Mouse (Mus musculus) retina, embryonic 14.5 days (tissue): ENCODE data around the gene Zwilch.

Source experiments
- DNase-seq: peaks from one replicate; pipeline ENCODE4 v3.0.0-alpha.2; 2015; ENCODE audit warnings: low spot score

Gene Zwilch

GRCm38 (mm10) chr9:64105301-64105700, 67.6 kb downstream of the Zwilch start:
- DNase-seq, result no peak

- DNase-seq, result peak; percentile 88
Measured at GRCm38 (mm10) chr9:64100442-64100841, 72.5 kb downstream of the Zwilch start.

- peak; percentile 38 for DNase-seq
Measured at GRCm38 (mm10) chr9:64098282-64098681, 74.6 kb downstream of the Zwilch start.

GRCm38 (mm10) chr9:64094083-64094482, 78.8 kb downstream of the Zwilch start:
- DNase-seq, result no peak

GRCm38 (mm10) chr9:64089004-64089403, 83.9 kb downstream of the Zwilch start:
- no peak for DNase-seq

- DNase-seq, result no peak
Measured at GRCm38 (mm10) chr9:64088346-64088745, 84.6 kb downstream of the Zwilch start.

- peak; percentile 92 for DNase-seq
Measured at GRCm38 (mm10) chr9:64087461-64088235, 85.3 kb downstream of the Zwilch start.
